Mouse (Mus musculus) G1E-ER4 (cell line): ENCODE results near the gene Tpbpb. TPM values are rescaled to one million over a fixed set of nuclear protein-coding genes. Genes with fewer than 3 reads are reported as not detected.
"Not testable (repeated sequence)": the region's sequence is repeated elsewhere in the genome, so short reads cannot be mapped to it uniquely, and the experiment has no call there.

ENCODE experiments used
- GATA1 ChIP-seq: IDR thresholded peaks from one replicate; pipeline ENCODE4 v1.8.0; 2012; ENCODE audit warnings: low read length, inconsistent platforms
- polyA plus RNA-seq: library from polyadenylated mRNA; stranded (reverse); fragments of >175 nt; gene quantifications from 2 replicates; pipeline ENCODE4 v1.2.3, GENCODE M21; 2012

The Tpbpb gene
- not detected in 2 replicates for polyA plus RNA-seq

GRCm38 (mm10) chr13:60904780-60905179 is at the start of gene Tpbpb:
Gene Tpbpb, minus strand, starts transcription at chr13:60904880.
- TF ChIP-seq GATA1: not testable (repeated sequence)

- TF ChIP-seq GATA1: not testable (repeated sequence)
Measured at GRCm38 (mm10) chr13:60941884-60942283, 37.2 kb upstream of the Tpbpb start, which contains the start of gene Tpbpa. Gene Tpbpa, minus strand, starts transcription at chr13:60941984.

GRCm38 (mm10) chr13:60936500-60936901 is 31.8 kb upstream of the Tpbpb start, which contains the start of the genes Gm49391 and Ctla2a:
Gene Gm49391, minus strand, starts transcription at chr13:60936571.
Gene Ctla2a, minus strand, starts transcription at chr13:60936625.
- TF ChIP-seq GATA1: no peak

GRCm38 (mm10) chr13:60935490-60935889 is 30.8 kb upstream of the Tpbpb start, which contains the start of gene Gm49393:
Gene Gm49393, minus strand, starts transcription at chr13:60935590.
- not testable (repeated sequence) for TF ChIP-seq GATA1

GRCm38 (mm10) chr13:60897328-60897727 is 7.4 kb downstream of the Tpbpb start, which contains the start of gene Ctla2b:
Gene Ctla2b, minus strand, starts transcription at chr13:60897447.
- TF ChIP-seq GATA1: no peak

GRCm38 (mm10) chr13:60896794-60897193 is 7.9 kb downstream of the Tpbpb start, which contains the start of gene Gm49392:
Gene Gm49392, minus strand, starts transcription at chr13:60896894.
- TF ChIP-seq GATA1: not testable (repeated sequence)

- no peak for TF ChIP-seq GATA1
Measured at GRCm38 (mm10) chr13:60895406-60896160, 9.1 kb downstream of the Tpbpb start.

- no peak for TF ChIP-seq GATA1
Measured at GRCm38 (mm10) chr13:60892301-60892700, 12.4 kb downstream of the Tpbpb start.

- TF ChIP-seq GATA1: no peak
Measured at GRCm38 (mm10) chr13:60864281-60864680, 40.4 kb downstream of the Tpbpb start, which contains the start of gene 4930486L24Rik. Gene 4930486L24Rik, minus strand, starts transcription at chr13:60864475.

Other genes with a start within 250 kb of the Tpbpb start
- gene BC051665, start 118.5 kb downstream of the Tpbpb start, polyA plus RNA-seq: not detected in 2 replicates
- gene Ctsll3, start 102.0 kb downstream of the Tpbpb start, polyA plus RNA-seq: not detected in 2 replicates
- not detected in 2 replicates for gene 4930486L24Rik, start 40.4 kb downstream of the Tpbpb start, polyA plus RNA-seq
- gene Gm49392, start 8.0 kb downstream of the Tpbpb start, polyA plus RNA-seq: not detected in 2 replicates
- not detected in 2 replicates for gene Ctla2b, start 7.4 kb downstream of the Tpbpb start, polyA plus RNA-seq
- not detected in 2 replicates for gene Gm49393, start 30.7 kb upstream of the Tpbpb start, polyA plus RNA-seq
- not detected in 2 replicates for gene Gm49391, start 31.7 kb upstream of the Tpbpb start, polyA plus RNA-seq
- gene Ctla2a, start 31.7 kb upstream of the Tpbpb start, polyA plus RNA-seq: not detected in 2 replicates
- not detected in 2 replicates for gene Tpbpa, start 37.1 kb upstream of the Tpbpb start, polyA plus RNA-seq
- not detected in 2 replicates for gene Ctsj, start 101.1 kb upstream of the Tpbpb start, polyA plus RNA-seq
- gene Ctsq, start 135.8 kb upstream of the Tpbpb start, polyA plus RNA-seq: not detected in 2 replicates